Mouse (Mus musculus) midbrain, embryonic 11.5 days (tissue): ENCODE measurements around the gene Tsc22d2. TPM values are rescaled to one million over a fixed set of nuclear protein-coding genes. Genes with fewer than 3 reads are reported as not detected.

ENCODE experiments used
- polyA plus RNA-seq: library from polyadenylated mRNA; unstranded; fragments of >200 nt; fragmentation: Nextera tagmentation; extraction: Ambion mirVana; gene quantifications from 2 replicates; pipeline ENCODE4 v1.2.1, GENCODE M21; 2014

Gene Tsc22d2
- polyA plus RNA-seq, 1 experiment from 2014 or later, result 11.6 TPM

Other genes with a start within 250 kb of the Tsc22d2 start
- gene Eif2a, start 111.1 kb downstream of the Tsc22d2 start, polyA plus RNA-seq, result 62.7 and 68.6 TPM in 2 replicates
- gene Serp1, start 111.2 kb downstream of the Tsc22d2 start, polyA plus RNA-seq, result 146 and 148 TPM in 2 replicates
- gene Selenot, start 161.9 kb downstream of the Tsc22d2 start, polyA plus RNA-seq, result 29.3 and 30.9 TPM in 2 replicates
- gene Erich6, start 222.5 kb downstream of the Tsc22d2 start, polyA plus RNA-seq, result 0.08 TPM in 1 of 2 replicates, not detected in the other